Mouse (Mus musculus): ENCODE data around the gene Sp110. TPM values are rescaled to one million over a fixed set of nuclear protein-coding genes. Genes with fewer than 3 reads are reported as not detected.
"Not testable (repeated sequence)": the region's sequence is repeated elsewhere in the genome, so short reads cannot be mapped to it uniquely, and the experiment has no call there.

Gene Sp110
- polyA plus RNA-seq, 1 experiment from 2014 or later = 2.1 TPM

GRCm38 (mm10) chr1:85578372-85579010 lies 20.1 kb downstream of the Sp110 start:
- not testable (repeated sequence) for DNase-seq (ENCODE audit: low spot score); H3K27ac ChIP-seq; H3K4me3 ChIP-seq (replicated peaks; ENCODE audit: low read depth, low read length); H3K27me3 ChIP-seq (ENCODE audit: insufficient read depth, low read length); H3K9me3 ChIP-seq (replicated peaks; ENCODE audit: low read length); ATAC-seq (replicated peaks; ENCODE audit: low FRiP score, low read depth); H3K4me2 ChIP-seq (ENCODE audit: low read length); H3K36me3 ChIP-seq (ENCODE audit: insufficient read depth, low read length); H3K9ac ChIP-seq (ENCODE audit: low read depth, low read length); H3K4me1 ChIP-seq (replicated peaks; ENCODE audit: insufficient read depth, low read length)
- WGBS = 52% methylated on average over 2 of the region's 3 CpGs

DNA sequence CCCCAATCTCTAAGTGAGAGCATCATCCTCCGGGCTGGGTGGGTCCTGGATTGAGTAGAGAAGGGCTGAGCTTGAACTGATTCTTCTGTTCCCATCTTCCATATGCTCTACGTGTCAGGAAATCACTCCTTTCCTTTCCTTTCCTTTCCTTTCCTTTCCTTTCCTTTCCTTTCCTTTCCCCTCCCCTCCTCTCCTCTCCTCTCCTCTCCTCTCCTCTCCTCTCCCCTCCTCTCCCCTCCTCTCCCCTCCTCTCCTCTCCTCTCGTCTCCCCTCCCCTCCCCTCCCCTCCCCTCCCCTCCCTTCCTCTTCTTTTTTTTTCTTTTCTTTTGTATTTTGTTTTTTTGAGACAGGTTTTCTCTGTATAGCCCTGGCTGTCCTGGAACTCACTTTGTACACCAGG lies 23.2 kb downstream of the Sp110 start, which contains the start of gene G530012D18Rik:
G530012D18Rik (plus strand) TSS at position 301 of the 400 bp plus-strand sequence.
- not testable (repeated sequence) for H3K36me3 ChIP-seq (ENCODE audit: insufficient read depth, low read length); DNase-seq (ENCODE audit: low spot score); H3K27me3 ChIP-seq (ENCODE audit: insufficient read depth, low read length); H3K27ac ChIP-seq; H3K4me3 ChIP-seq (replicated peaks; ENCODE audit: low read depth, low read length); H3K4me2 ChIP-seq (ENCODE audit: low read length); H3K4me1 ChIP-seq (replicated peaks; ENCODE audit: insufficient read depth, low read length); H3K9me3 ChIP-seq (replicated peaks; ENCODE audit: low read length); ATAC-seq (replicated peaks; ENCODE audit: low FRiP score, low read depth); H3K9ac ChIP-seq (ENCODE audit: low read depth, low read length)
- 56% methylated on average over 2 of the region's 3 CpGs for WGBS

DNA sequence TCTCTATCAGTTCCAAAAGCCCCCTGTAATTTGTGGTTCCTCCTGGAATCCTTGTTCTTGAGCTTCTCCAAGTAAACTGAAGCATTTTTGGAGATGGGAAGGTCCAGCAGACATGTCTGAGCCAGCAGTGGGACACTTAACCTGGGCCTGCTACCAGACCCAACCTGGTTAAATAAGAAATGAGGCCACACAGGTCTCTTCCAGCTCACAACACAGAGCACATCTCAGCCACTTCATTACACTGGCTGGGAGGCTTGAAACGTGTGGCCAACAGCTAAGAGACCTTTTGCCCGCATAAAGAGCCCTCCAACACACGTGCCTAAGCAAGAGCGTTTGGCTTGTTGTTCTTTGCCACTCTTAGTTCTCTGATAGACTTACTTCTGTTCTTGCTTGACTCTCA lies 25.1 kb downstream of the Sp110 start:
- H3K36me3 ChIP-seq (ENCODE audit: insufficient read depth, low read length); H3K4me1 ChIP-seq (replicated peaks; ENCODE audit: insufficient read depth, low read length); H3K4me3 ChIP-seq (replicated peaks; ENCODE audit: low read depth, low read length); ATAC-seq (replicated peaks; ENCODE audit: low FRiP score, low read depth); H3K27me3 ChIP-seq (ENCODE audit: insufficient read depth, low read length); H3K4me2 ChIP-seq (ENCODE audit: low read length); H3K9me3 ChIP-seq (replicated peaks; ENCODE audit: low read length); H3K27ac ChIP-seq; DNase-seq (ENCODE audit: low spot score); H3K9ac ChIP-seq (ENCODE audit: low read depth, low read length): not testable (repeated sequence)
- WGBS = 72% methylated on average over 4 of the region's 4 CpGs

DNA sequence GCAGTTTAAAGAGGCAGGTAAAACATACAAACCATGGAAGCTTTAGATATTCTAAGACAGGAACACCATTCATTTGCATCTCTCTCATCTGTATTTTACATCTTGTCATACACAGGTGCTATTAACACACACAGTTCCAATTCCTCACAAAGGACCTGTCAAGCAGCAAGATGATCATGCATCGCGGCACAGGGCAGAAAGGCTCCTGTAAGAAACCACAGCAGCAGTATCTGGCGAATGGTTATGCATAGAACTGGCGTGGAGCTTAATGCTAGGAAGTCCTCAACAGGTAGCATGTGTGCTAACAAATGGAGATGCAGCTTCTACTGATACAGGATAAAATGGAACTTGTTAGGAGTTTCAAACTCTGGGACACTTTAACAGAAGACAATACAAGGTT lies 43.4 kb downstream of the Sp110 start:
- not testable (repeated sequence) for H3K4me2 ChIP-seq (ENCODE audit: low read length); H3K4me3 ChIP-seq (replicated peaks; ENCODE audit: low read depth, low read length); H3K4me1 ChIP-seq (replicated peaks; ENCODE audit: insufficient read depth, low read length); ATAC-seq (replicated peaks; ENCODE audit: low FRiP score, low read depth); H3K9me3 ChIP-seq (replicated peaks; ENCODE audit: low read length); H3K27me3 ChIP-seq (ENCODE audit: insufficient read depth, low read length); DNase-seq (ENCODE audit: low spot score); H3K27ac ChIP-seq; H3K36me3 ChIP-seq (ENCODE audit: insufficient read depth, low read length); H3K9ac ChIP-seq (ENCODE audit: low read depth, low read length)
- 86% methylated on average over 4 of the region's 4 CpGs for WGBS

DNA sequence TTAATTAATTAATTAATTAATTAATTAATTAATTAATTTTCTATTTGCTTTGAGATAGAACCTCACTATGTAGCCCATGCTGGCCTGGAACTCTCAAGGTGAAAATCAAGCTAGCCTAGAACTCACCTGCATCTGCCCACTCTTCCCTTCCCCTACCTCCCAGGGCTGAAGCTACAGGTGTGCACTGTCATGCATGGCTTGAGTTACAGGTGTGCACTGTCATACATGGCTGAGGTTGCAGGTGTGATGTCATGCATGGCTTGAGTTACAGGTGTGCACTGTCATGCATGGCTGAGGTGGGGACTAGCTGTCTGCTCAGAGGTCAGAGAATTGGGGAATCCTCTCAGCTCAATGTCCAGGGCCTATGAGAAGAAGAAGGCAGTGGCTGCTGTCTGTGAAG lies 52.2 kb downstream of the Sp110 start:
- not testable (repeated sequence) for H3K9ac ChIP-seq (ENCODE audit: low read depth, low read length); H3K36me3 ChIP-seq (ENCODE audit: insufficient read depth, low read length); H3K4me1 ChIP-seq (replicated peaks; ENCODE audit: insufficient read depth, low read length); H3K4me2 ChIP-seq (ENCODE audit: low read length); ATAC-seq (replicated peaks; ENCODE audit: low FRiP score, low read depth); H3K27ac ChIP-seq; H3K9me3 ChIP-seq (replicated peaks; ENCODE audit: low read length); DNase-seq (ENCODE audit: low spot score); H3K4me3 ChIP-seq (replicated peaks; ENCODE audit: low read depth, low read length); H3K27me3 ChIP-seq (ENCODE audit: insufficient read depth, low read length)

DNA sequence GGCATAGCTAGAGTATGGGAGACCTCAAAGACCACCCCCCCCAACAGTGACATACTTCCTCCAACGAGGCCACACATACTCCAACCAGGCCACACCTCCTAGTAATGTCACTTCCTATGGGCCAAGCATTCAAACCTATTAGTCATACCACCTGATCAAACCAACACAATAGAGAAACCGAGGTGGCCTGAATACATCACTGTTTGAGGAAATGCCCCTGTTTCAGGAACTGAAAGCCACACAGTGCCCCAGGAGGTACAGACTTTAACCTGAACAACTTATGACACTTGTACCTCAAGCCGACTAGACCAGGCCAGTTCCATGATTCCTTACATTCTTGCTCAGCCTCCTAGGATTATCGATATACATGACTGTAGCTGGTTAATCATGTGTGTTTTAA lies 54.8 kb downstream of the Sp110 start:
- not testable (repeated sequence) for H3K4me2 ChIP-seq (ENCODE audit: low read length); H3K27me3 ChIP-seq (ENCODE audit: insufficient read depth, low read length); H3K4me1 ChIP-seq (replicated peaks; ENCODE audit: insufficient read depth, low read length); H3K9me3 ChIP-seq (replicated peaks; ENCODE audit: low read length); ATAC-seq (replicated peaks; ENCODE audit: low FRiP score, low read depth); H3K9ac ChIP-seq (ENCODE audit: low read depth, low read length); H3K4me3 ChIP-seq (replicated peaks; ENCODE audit: low read depth, low read length); H3K36me3 ChIP-seq (ENCODE audit: insufficient read depth, low read length); H3K27ac ChIP-seq; DNase-seq (ENCODE audit: low spot score)
- WGBS = 88% methylated on average over 3 of the region's 4 CpGs

DNA sequence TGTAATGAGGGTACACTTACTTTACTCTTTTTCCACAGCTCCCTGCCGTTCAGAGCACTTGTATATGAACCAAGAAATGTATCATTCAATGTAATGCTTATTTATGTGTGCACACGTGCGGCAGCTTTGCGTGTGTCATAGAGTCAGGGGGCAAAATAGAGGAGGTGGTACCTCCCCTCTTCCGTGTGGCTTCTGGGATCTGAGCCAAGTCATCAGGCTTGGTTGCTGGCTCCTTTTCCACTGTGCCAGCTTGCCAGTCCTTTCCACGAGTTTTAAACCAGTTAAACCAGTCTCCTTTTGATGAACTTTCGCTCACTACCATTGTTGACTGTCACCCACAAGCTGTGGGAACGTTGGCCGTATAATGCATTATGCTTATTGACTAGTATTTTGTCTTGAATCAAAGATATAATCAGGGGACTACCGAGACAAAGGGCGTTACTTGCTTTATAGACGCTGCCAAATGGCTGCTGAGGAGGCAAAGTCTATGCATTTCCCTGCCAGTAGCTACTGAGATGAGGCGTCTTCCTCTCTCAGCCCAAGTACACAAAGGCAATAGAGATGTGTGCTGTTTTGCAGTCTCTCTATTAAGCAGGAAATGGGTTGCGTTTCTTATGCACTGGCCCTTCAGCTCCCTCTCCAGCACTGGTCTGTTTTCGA lies 70.0 kb downstream of the Sp110 start:
- H3K27me3 ChIP-seq (ENCODE audit: insufficient read depth, low read length); ATAC-seq (replicated peaks; ENCODE audit: low FRiP score, low read depth); H3K4me2 ChIP-seq (ENCODE audit: low read length); H3K36me3 ChIP-seq (ENCODE audit: insufficient read depth, low read length); H3K27ac ChIP-seq; H3K9ac ChIP-seq (ENCODE audit: low read depth, low read length); H3K9me3 ChIP-seq (replicated peaks; ENCODE audit: low read length); H3K4me1 ChIP-seq (replicated peaks; ENCODE audit: insufficient read depth, low read length); H3K4me3 ChIP-seq (replicated peaks; ENCODE audit: low read depth, low read length); DNase-seq (ENCODE audit: low spot score): not testable (repeated sequence)
- 76% methylated on average over 12 of the region's 15 CpGs for WGBS

Other genes starting within 250 kb of the Sp110 start
- not detected in 2 replicates for gene G530012D18Rik, start 23.1 kb downstream of the Sp110 start, polyA plus RNA-seq (2015; fragmentation: Nextera tagmentation; extraction: Ambion mirVana)
- 2.1 and 2.3 TPM in 2 replicates for gene Sp140, start 1.6 kb upstream of the Sp110 start, polyA plus RNA-seq (2015; fragmentation: Nextera tagmentation; extraction: Ambion mirVana)
- gene Sp100, start 51.2 kb upstream of the Sp110 start, polyA plus RNA-seq (2015; fragmentation: Nextera tagmentation; extraction: Ambion mirVana) = 17.4 and 19.2 TPM in 2 replicates
- 0.98 and 1.7 TPM in 2 replicates for gene A630001G21Rik, start 179.8 kb upstream of the Sp110 start, polyA plus RNA-seq (2015; fragmentation: Nextera tagmentation; extraction: Ambion mirVana)
- gene Cab39, start 194.6 kb upstream of the Sp110 start, polyA plus RNA-seq (2015; fragmentation: Nextera tagmentation; extraction: Ambion mirVana) = 31.3 and 34.6 TPM in 2 replicates